Mouse (Mus musculus) stomach, embryonic 14.5 days (tissue): Measurements from ENCODE around the gene Phlda1. TPM values are rescaled to one million over a fixed set of nuclear protein-coding genes. Genes with fewer than 3 reads are reported as not detected.

Experiments used
- ATAC-seq: fragments of 200-750 bp; cut with Nextera tagmentation; 2 replicates; pipeline ENCODE4 v1.8.0; 2017; ENCODE audit warnings: low read depth, moderate TSS enrichment; ENCODE audit not compliant: insufficient number of reproducible peaks, insufficient read depth, low FRiP score
- H3K27ac ChIP-seq: fragments of 300-500 bp; sonication (generic); 2 replicates; pipeline ENCODE4 v1.5.1; 2014; ENCODE audit warnings: mild to moderate bottlenecking, low read length, moderate library complexity, mixed read lengths
- H3K27me3 ChIP-seq: fragments of 300-500 bp; sonication (generic); 2 replicates; pipeline ENCODE4 v1.6.1; 2014; ENCODE audit warnings: low read length, control low read depth, mixed read lengths; ENCODE audit not compliant: control insufficient read depth, insufficient read depth
- H3K36me3 ChIP-seq: fragments of 300-500 bp; sonication (generic); 2 replicates; pipeline ENCODE4 v1.6.1; 2014; ENCODE audit warnings: mild to moderate bottlenecking, control low read depth, low read length, moderate library complexity, mixed read lengths; ENCODE audit not compliant: control insufficient read depth, insufficient read depth
- H3K4me1 ChIP-seq: fragments of 300-500 bp; sonication (generic); 2 replicates; pipeline ENCODE4 v1.6.1; 2014; ENCODE audit warnings: low read length, control low read depth, mixed read lengths; ENCODE audit not compliant: control insufficient read depth, insufficient read depth
- H3K4me2 ChIP-seq: fragments of 300-500 bp; sonication (generic); replicated peaks from 2 replicates; pipeline ENCODE4 v1.6.1; 2014; ENCODE audit warnings: low read depth, low read length, control low read depth
- H3K4me3 ChIP-seq: fragments of 300-500 bp; sonication (generic); 2 replicates; pipeline ENCODE4 v1.5.1; 2014; ENCODE audit warnings: low read depth, low read length, control low read depth
- H3K9ac ChIP-seq: fragments of 300-500 bp; sonication (generic); replicated peaks from 2 replicates; pipeline ENCODE4 v1.6.1; 2014; ENCODE audit warnings: low read depth, mild to moderate bottlenecking, control low read depth, low read length, moderate library complexity, mixed read lengths
- H3K9me3 ChIP-seq: fragments of 300-500 bp; sonication (generic); 2 replicates; pipeline ENCODE4 v1.6.1; 2016; ENCODE audit warnings: low read depth, low read length, control low read depth; ENCODE audit not compliant: control insufficient read depth
- WGBS: fragments of 180-500 bp; shearing (Covaris S2); extraction: QIAGEN DNeasy Blood & Tissue Kit; methylation state at CpG from one replicate; pipeline ENCODE4 v1.1.7; 2014; 5-methylcytosine and 5-hydroxymethylcytosine counted together
- polyA plus RNA-seq: library from polyadenylated mRNA; unstranded; fragments of >200 nt; fragmentation: Nextera tagmentation; extraction: Ambion mirVana; gene quantifications from 2 replicates; pipeline ENCODE4 v1.2.1, GENCODE M21; 2014

The Phlda1 gene
- polyA plus RNA-seq, 1 experiment from 2014 or later: 56.3 TPM

DNA sequence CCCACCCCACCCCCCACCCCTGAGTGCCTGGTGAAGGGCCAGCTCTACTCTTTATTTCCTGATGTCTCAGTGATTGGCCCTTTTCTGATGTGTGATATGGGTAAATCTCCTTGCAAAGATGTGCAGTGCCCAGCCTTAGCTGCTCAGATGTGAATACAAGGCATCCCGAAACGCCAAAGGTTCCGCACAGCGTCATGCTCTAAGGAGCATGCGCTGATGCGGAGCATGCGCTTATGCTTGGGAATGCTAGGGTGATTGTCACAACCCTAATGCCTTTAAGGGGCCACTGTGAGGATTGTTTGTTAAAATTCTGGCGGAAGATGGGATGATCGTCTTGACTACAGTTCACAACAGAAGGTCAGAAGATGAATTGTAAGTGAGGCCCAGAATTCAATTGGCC, 34.6 kb downstream of the Phlda1 start:
- Histone ChIP-seq H3K36me3 (no peaks in the 10 kb centered on the region), H3K9me3 (peaks cover 4% of the 10 kb centered on the region; the same call in 1 of the 2 replicates), H3K9ac (no peak overlapping the region), H3K4me2 (no peak overlapping the region), H3K4me3 (no peak overlapping the region), H3K27ac (no peak overlapping the region), H3K4me1 (peaks cover 21% of the 10 kb centered on the region), H3K27me3 (no peaks in the 10 kb centered on the region)
- WGBS: 89% methylated on average over 9 of the region's 9 CpGs
- ATAC-seq: no peak

DNA sequence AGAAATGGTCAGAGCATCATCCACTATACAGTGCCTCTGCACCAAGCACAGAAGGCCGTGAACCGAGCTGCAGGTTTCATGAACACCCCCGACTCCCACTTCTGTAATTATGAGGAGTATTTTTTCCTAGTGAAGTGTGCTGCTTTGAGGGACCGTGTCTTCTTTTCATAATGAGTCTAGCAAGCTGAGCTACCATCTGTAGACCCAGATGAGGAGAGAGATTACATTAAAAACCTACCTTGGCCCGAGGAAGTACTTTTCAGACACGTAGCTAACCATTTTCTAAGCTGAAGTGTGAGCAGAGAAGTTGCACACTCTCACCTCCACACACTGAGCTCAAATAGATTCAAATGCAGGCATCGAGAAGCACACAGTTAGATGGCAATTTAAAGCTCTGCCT, 37.0 kb downstream of the Phlda1 start:
- no peaks in the 10 kb centered on the region for H3K27me3 ChIP-seq
- no peak overlapping the region for H3K9ac ChIP-seq
- H3K27ac ChIP-seq: no peak overlapping the region
- no peak for ATAC-seq
- H3K4me1 ChIP-seq: peaks cover 21% of the 10 kb centered on the region
- 79% methylated on average over 7 of the region's 7 CpGs for WGBS
- H3K36me3 ChIP-seq: no peaks in the 10 kb centered on the region
- no peak overlapping the region for H3K4me3 ChIP-seq
- peaks cover 4% of the 10 kb centered on the region; the same call in 1 of the 2 replicates for H3K9me3 ChIP-seq
- no peak overlapping the region for H3K4me2 ChIP-seq

DNA sequence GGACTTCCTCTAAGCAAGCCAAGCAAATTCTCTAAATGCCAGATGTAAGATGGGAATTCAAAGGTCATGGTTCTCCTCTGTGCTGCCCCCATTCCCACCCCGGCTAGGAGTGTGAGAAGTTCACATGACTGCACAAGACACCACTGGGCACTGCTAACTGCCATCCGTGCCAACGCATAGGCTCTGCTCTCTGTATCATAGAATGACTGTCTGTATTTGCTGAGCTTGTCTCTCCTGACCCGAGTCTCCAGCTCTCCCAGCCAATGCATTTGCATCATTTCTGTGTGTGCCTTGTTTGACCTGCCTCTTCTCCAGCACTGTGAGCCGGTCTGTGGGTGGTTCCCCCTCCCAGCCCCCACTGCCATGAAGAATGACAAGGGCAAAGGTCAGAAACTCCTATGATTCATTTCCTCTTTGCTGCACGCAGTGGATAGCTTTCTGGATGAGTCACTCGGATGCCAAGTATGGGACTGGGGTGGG, 37.7 kb downstream of the Phlda1 start:
- peaks cover 4% of the 10 kb centered on the region; the same call in 1 of the 2 replicates for H3K9me3 ChIP-seq
- peak; percentile 47 for ATAC-seq
- H3K4me1 ChIP-seq: peaks cover 18% of the 10 kb centered on the region
- H3K27me3 ChIP-seq: no peaks in the 10 kb centered on the region
- no peak overlapping the region for H3K9ac ChIP-seq
- H3K36me3 ChIP-seq: no peaks in the 10 kb centered on the region
- no peak overlapping the region for H3K27ac ChIP-seq
- no peak overlapping the region for H3K4me2 ChIP-seq
- 19% methylated on average over 7 of the region's 7 CpGs for WGBS
- H3K4me3 ChIP-seq: no peak overlapping the region

DNA sequence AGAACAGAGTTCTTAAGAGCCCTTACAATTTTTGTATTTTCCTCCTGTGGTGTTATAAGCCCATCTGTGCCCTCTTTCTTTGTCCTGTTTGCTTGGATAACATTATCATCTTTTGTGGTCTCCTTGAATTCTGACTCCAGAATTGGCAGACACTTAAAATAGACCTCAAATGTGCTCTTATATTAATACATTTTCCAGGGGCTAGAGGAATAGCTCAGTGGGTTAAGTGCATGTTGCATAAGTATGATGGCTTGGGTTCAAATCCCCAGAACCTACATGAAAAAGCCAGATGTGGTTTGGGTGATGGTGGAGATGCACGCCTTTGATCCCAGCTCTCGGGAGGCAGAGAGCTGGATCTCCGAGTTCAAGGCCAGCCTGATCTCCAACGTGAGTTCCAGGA, 38.2 kb downstream of the Phlda1 start:
- H3K27ac ChIP-seq: no peak overlapping the region
- no peak overlapping the region for H3K4me2 ChIP-seq
- H3K27me3 ChIP-seq: no peaks in the 10 kb centered on the region
- H3K4me3 ChIP-seq: no peak overlapping the region
- peaks cover 18% of the 10 kb centered on the region for H3K4me1 ChIP-seq
- H3K9ac ChIP-seq: no peak overlapping the region
- no peak for ATAC-seq
- peaks cover 4% of the 10 kb centered on the region; the same call in 1 of the 2 replicates for H3K9me3 ChIP-seq
- WGBS: 75% methylated on average over 4 of the region's 4 CpGs
- H3K36me3 ChIP-seq: no peaks in the 10 kb centered on the region

DNA sequence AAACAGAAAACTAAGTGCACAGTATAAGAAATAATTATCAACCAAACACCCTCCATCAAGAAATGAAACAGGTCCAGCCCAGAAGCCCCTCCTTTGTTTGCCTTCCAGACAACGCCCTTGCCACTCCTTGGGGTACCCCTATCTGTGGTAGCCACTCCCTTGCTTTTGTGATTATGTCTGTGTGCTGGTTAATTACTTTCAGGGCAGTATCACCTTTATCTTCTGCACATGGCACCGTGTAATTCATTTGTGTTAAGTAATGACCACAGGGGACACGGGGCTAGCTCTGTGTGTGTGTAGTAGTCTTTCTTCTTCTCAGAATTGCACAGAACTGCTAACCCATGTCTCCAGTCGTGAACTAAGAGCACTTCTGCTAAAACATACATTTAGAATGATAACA, 39.6 kb downstream of the Phlda1 start:
- Histone ChIP-seq H3K4me3 (no peak overlapping the region), H3K36me3 (no peaks in the 10 kb centered on the region), H3K27ac (no peak overlapping the region), H3K4me1 (peaks cover 17% of the 10 kb centered on the region), H3K27me3 (no peaks in the 10 kb centered on the region), H3K4me2 (no peak overlapping the region), H3K9ac (no peak overlapping the region), H3K9me3 (peaks cover 4% of the 10 kb centered on the region; the same call in 1 of the 2 replicates)
- 66% methylated on average over 4 of the region's 4 CpGs for whole genome bisulfite sequencing
- peak; percentile 56 for ATAC-seq

DNA sequence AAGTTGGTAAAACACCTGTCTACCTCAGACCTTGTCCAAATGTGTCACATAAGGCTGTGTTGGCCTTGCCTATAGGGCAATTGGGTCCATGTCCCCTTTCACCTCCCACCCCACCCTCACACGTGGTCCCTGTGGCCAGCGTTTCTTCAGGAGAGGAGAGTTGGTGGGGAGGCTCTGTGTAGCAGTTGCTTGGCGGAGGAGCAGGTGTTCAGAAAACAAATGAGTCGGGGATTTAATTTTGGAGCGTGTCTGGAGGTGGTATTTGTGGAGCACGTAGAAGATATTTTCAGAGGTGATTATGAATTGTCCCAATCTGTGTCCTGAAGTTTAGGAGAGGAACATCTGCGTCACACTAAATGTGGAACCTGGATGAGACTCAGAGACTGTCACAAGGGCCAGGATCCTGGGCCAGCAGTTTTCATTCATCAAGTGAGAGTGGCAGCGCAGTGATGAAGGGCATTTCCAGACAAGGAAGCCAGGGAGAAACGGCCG, 41.8 kb downstream of the Phlda1 start:
- H3K36me3 ChIP-seq: no peaks in the 10 kb centered on the region
- peaks cover 28% of the 10 kb centered on the region for H3K4me1 ChIP-seq
- no peak overlapping the region for H3K27ac ChIP-seq
- WGBS: 62% methylated on average over 10 of the region's 10 CpGs
- H3K4me2 ChIP-seq: no peak overlapping the region
- no peak overlapping the region for H3K9ac ChIP-seq
- H3K4me3 ChIP-seq: no peak overlapping the region
- ATAC-seq: no peak
- no peaks in the 10 kb centered on the region for H3K27me3 ChIP-seq
- H3K9me3 ChIP-seq: no peaks in the 10 kb centered on the region

DNA sequence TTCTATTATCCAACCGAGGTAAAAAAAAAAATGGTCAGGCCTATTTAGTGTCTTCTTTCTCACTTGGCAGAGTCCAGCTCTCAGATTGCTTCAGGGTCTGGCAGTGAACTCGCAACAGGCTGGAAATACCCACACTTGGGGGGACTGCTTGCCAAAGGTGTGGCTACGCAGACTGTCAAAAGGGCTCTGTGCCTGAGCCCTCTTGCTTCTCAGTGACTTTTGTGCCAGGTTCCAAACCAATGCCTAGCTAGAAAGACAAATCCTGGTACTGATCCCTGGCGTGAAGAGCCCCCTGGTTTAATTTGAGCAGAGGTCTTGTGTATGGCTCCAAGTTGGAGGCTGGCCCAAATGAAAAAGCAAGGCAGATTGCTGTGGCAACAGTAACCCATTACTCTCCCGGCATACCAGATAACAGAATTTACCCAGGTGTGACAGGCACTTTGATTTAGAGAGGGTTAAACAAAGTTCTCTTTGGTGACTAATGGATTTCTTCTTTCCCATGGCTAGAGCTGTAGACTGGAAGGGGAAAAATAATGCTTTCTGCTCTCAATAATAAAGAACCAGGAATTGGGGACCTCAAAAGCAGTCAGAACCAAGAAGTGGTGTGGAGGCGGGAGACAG, 44.1 kb downstream of the Phlda1 start:
- Histone ChIP-seq H3K27me3 (no peaks in the 10 kb centered on the region), H3K4me3 (no peak overlapping the region), H3K27ac (peak overlapping the region; percentile 83), H3K9me3 (no peaks in the 10 kb centered on the region), H3K36me3 (no peaks in the 10 kb centered on the region), H3K4me2 (no peak overlapping the region), H3K9ac (no peak overlapping the region), H3K4me1 (peaks cover 35% of the 10 kb centered on the region)
- ATAC-seq: peak; percentile 72
- WGBS: 33% methylated on average over 6 of the region's 6 CpGs

DNA sequence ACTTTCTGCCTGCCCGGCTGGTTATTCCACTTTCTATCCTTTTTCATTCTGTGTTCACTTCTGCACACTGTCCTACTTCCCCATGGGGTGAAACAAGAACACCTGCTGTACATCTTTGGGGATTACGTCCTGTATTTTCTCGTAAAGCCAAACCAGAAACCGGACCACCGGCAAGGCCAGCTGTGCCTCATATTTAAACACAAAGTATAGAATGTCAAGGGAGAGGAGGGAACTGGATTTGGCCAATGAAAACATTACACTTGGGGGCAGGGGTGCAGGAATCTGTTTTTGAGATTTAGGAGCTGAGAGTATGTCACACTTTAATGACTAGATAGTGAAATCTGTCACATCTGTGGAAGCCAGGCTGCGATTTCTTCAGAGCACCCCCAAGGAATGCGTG, 47.6 kb downstream of the Phlda1 start:
- no peak overlapping the region for H3K4me2 ChIP-seq
- H3K27me3 ChIP-seq: no peaks in the 10 kb centered on the region
- H3K9ac ChIP-seq: no peak overlapping the region
- H3K4me1 ChIP-seq: peaks cover 39% of the 10 kb centered on the region
- no peaks in the 10 kb centered on the region for H3K36me3 ChIP-seq
- ATAC-seq: no peak; the same call in 1 of the 2 replicates
- WGBS: 30% methylated on average over 7 of the region's 7 CpGs
- H3K4me3 ChIP-seq: no peak overlapping the region
- no peaks in the 10 kb centered on the region for H3K9me3 ChIP-seq
- H3K27ac ChIP-seq: peak overlapping the region; percentile 44; the same call in 1 of the 2 replicates
